Mouse (Mus musculus): ENCODE data around the gene Nhsl1.
A peak's percentile ranks its signal among the peaks of the same experiment; 100 is the strongest.

Nhsl1 gene

GRCm38 (mm10) chr10:18347231-18347630, 28.4 kb downstream of the Nhsl1 start:
- no peak for DNase-seq

GRCm38 (mm10) chr10:18350781-18351180, 32.0 kb downstream of the Nhsl1 start:
- DNase-seq = no peak

- no peak for DNase-seq
Measured at GRCm38 (mm10) chr10:18352937-18353336, 34.2 kb downstream of the Nhsl1 start.

GRCm38 (mm10) chr10:18354103-18354502, 35.3 kb downstream of the Nhsl1 start:
- no peak for DNase-seq

- DNase-seq = no peak
Measured at GRCm38 (mm10) chr10:18356461-18356860, 37.7 kb downstream of the Nhsl1 start.

GRCm38 (mm10) chr10:18357212-18357611, 38.4 kb downstream of the Nhsl1 start:
- no peak for DNase-seq

GRCm38 (mm10) chr10:18358461-18358860, 39.7 kb downstream of the Nhsl1 start:
- no peak for DNase-seq

GRCm38 (mm10) chr10:18360175-18360574, 41.4 kb downstream of the Nhsl1 start:
- no peak for DNase-seq

- no peak for DNase-seq
Measured at GRCm38 (mm10) chr10:18365432-18365831, 46.6 kb downstream of the Nhsl1 start.

- DNase-seq = no peak
Measured at GRCm38 (mm10) chr10:18366697-18367096, 47.9 kb downstream of the Nhsl1 start.

GRCm38 (mm10) chr10:18368111-18368510, 49.3 kb downstream of the Nhsl1 start:
- no peak for DNase-seq

GRCm38 (mm10) chr10:18370475-18371286, 51.9 kb downstream of the Nhsl1 start:
- DNase-seq = peak; percentile 58

GRCm38 (mm10) chr10:18371866-18372265, 53.1 kb downstream of the Nhsl1 start:
- no peak for DNase-seq

- no peak for DNase-seq
Measured at GRCm38 (mm10) chr10:18375301-18375700, 56.5 kb downstream of the Nhsl1 start.

- DNase-seq = peak; percentile 6
Measured at GRCm38 (mm10) chr10:18384766-18385165, 66.0 kb downstream of the Nhsl1 start.

GRCm38 (mm10) chr10:18386224-18386623, 67.4 kb downstream of the Nhsl1 start:
- peak; percentile 19 for DNase-seq

GRCm38 (mm10) chr10:18388784-18389575, 70.2 kb downstream of the Nhsl1 start:
- peak; percentile 86 for DNase-seq

GRCm38 (mm10) chr10:18390004-18390403, 71.2 kb downstream of the Nhsl1 start:
- peak; percentile 24 for DNase-seq

- peak; percentile 78 for DNase-seq
Measured at GRCm38 (mm10) chr10:18391608-18392007, 72.8 kb downstream of the Nhsl1 start.

- no peak for DNase-seq
Measured at GRCm38 (mm10) chr10:18392268-18392667, 73.5 kb downstream of the Nhsl1 start.

- no peak for DNase-seq
Measured at GRCm38 (mm10) chr10:18393740-18394139, 75.0 kb downstream of the Nhsl1 start.

- DNase-seq = no peak
Measured at GRCm38 (mm10) chr10:18394270-18394669, 75.5 kb downstream of the Nhsl1 start.

- no peak for DNase-seq
Measured at GRCm38 (mm10) chr10:18400089-18400644, 81.4 kb downstream of the Nhsl1 start.

- no peak for DNase-seq
Measured at GRCm38 (mm10) chr10:18400998-18401397, 82.2 kb downstream of the Nhsl1 start.

All from kidney, postnatal 10 days (tissue).